In genomic region chr2:180099529-180099928, GRCm38 (mm10) we compare ENCODE assay signal across 12 mouse cellular contexts. TPM values are rescaled to one million over a fixed set of nuclear protein-coding genes. Genes with fewer than 3 reads are reported as not detected.
DNase-seq lines count a peak whose midpoint lies in the region; ATAC-seq lines count a peak whose summit lies in the region.
"Had no signal": no experiment of that assay in that cellular context is flagged by ENCODE, and none has a peak within 500 bp of the region (broad histone marks: within the 10 kb centered on the region; RNA-seq: fewer than 3 reads in every experiment).

No protein-coding gene starts in this region.

- peaks cover 89% of the 10 kb centered on the region for H3K27me3 ChIP-seq in liver, embryonic 12.5 days (replicated peaks)

- 7% methylated on average over 15 of the region's 15 CpGs for WGBS in liver, embryonic 12.5 days (ENCODE audit: insufficient replicate concordance)

- ATAC-seq in inflammation-experienced regulatory T-cells, adult 6 months, result peak; percentile 35
- no peak for ATAC-seq in liver, embryonic 12.5 days
- ATAC-seq: activated CD4-positive, CD25-positive, alpha-beta regulatory T cell, adult 4 months had no signal

- no peaks in the 10 kb centered on the region for H3K36me3 ChIP-seq in liver, embryonic 12.5 days

- no peak overlapping the region for H3K9ac ChIP-seq in liver, embryonic 12.5 days

- H3K4me1 ChIP-seq in liver, embryonic 12.5 days, result peaks cover 37% of the 10 kb centered on the region

- peak; percentile 31 for DNase-seq in embryo, embryonic 11 days
- DNase-seq in embryo, embryonic 9.5 days (ENCODE audit: extremely low spot score), result no peak
- peak; percentile 29 for DNase-seq in left cerebral cortex, postnatal 4 days
- no peak for DNase-seq in left cerebral cortex, adult 11 months (ENCODE audit: low spot score)
- peak; percentile 82 to 84 for DNase-seq in thymus, postnatal 10 days (ENCODE audit: low spot score in 2 of 2)
- DNase-seq in spleen, postnatal 14 days (ENCODE audit: low spot score in 2 of 2), result no peak
- DNase-seq: cerebellum, postnatal 36 days; gastrocnemius, postnatal 25 days had no signal

- no peak overlapping the region for H3K4me3 ChIP-seq in liver, embryonic 12.5 days

- no peaks in the 10 kb centered on the region for H3K9me3 ChIP-seq in liver, embryonic 12.5 days (replicated peaks)

- H3K4me2 ChIP-seq in liver, embryonic 12.5 days, result no peak overlapping the region

- H3K27ac ChIP-seq in liver, embryonic 12.5 days, result no peak overlapping the region

- intact Hi-C loops in left cerebral cortex, postnatal 4 days (cut with DNase I), result no loop called here

RNA-seq across cellular contexts. Expression of gene Hrh3, which starts 4.8 kb away (rescaled TPM):
- 10 to 100 TPM; 16.6 to 17.4 TPM for total RNA-seq in left cerebral cortex, postnatal 4 days (2021)
- not detected for polyA plus RNA-seq in inflammation-experienced regulatory T-cells, adult 6 months (2017; shearing (Covaris generic))
- not detected in 2 replicates for polyA plus RNA-seq in liver, embryonic 12.5 days (2016; fragmentation: Nextera tagmentation; extraction: Ambion mirVana)
- total RNA-seq: gastrocnemius, postnatal 25 days had no signal
- polyA plus RNA-seq: activated CD4-positive, CD25-positive, alpha-beta regulatory T cell, adult 4 months; liver, embryonic 16.5 days had no signal

RNA-seq across cellular contexts. Expression of gene Osbpl2, which starts 19.6 kb away (rescaled TPM):
- 10 to 100 TPM; 61.9 to 64.5 TPM for total RNA-seq in left cerebral cortex, postnatal 4 days (2021)
- 10 to 100 TPM; 20.2 to 23.7 (median 21.9) TPM for polyA plus RNA-seq in inflammation-experienced regulatory T-cells, adult 6 months (2017; shearing (Covaris generic))
- 13.5 and 15.5 TPM in 2 replicates for polyA plus RNA-seq in liver, embryonic 12.5 days (2016; fragmentation: Nextera tagmentation; extraction: Ambion mirVana)

RNA-seq across cellular contexts. Expression of gene Mtg2, which starts 29.1 kb away (rescaled TPM):
- total RNA-seq in left cerebral cortex, postnatal 4 days (2021), result 10 to 100 TPM; 19.8 to 20.5 TPM
- polyA plus RNA-seq in inflammation-experienced regulatory T-cells, adult 6 months (2017; shearing (Covaris generic)), result 10 to 100 TPM; 28.5 to 51.3 (median 40.1) TPM
- polyA plus RNA-seq in liver, embryonic 12.5 days (2016; fragmentation: Nextera tagmentation; extraction: Ambion mirVana), result 17.6 and 18.0 TPM in 2 replicates

RNA-seq across cellular contexts. Expression of gene Ss18l1, which starts 57.2 kb away (rescaled TPM):
- 10 to 100 TPM; 59.2 to 60.9 TPM for total RNA-seq in left cerebral cortex, postnatal 4 days (2021)
- polyA plus RNA-seq in inflammation-experienced regulatory T-cells, adult 6 months (2017; shearing (Covaris generic)), result 1 to 10 TPM; 1.4 to 2.4 (median 2.3) TPM
- 1.3 and 1.6 TPM in 2 replicates for polyA plus RNA-seq in liver, embryonic 12.5 days (2016; fragmentation: Nextera tagmentation; extraction: Ambion mirVana)

RNA-seq across cellular contexts. Expression of gene Psma7, which starts 57.3 kb away (rescaled TPM):
- total RNA-seq in left cerebral cortex, postnatal 4 days (2021), result 100 to 1,000 TPM; 244 to 245 TPM
- 100 to 1,000 TPM; 448 to 507 (median 458) TPM for polyA plus RNA-seq in inflammation-experienced regulatory T-cells, adult 6 months (2017; shearing (Covaris generic))
- 455 and 456 TPM in 2 replicates for polyA plus RNA-seq in liver, embryonic 12.5 days (2016; fragmentation: Nextera tagmentation; extraction: Ambion mirVana)

Comparison
In these comparisons a context has a peak if more than half of its experiments do, and no peak if none do; other contexts are left out.
1. DNase-seq: peak in embryo, embryonic 11 days (single experiment), left cerebral cortex, postnatal 4 days (single experiment) and thymus, postnatal 10 days (2 of 2); none in embryo, embryonic 9.5 days (single experiment), left cerebral cortex, adult 11 months (single experiment) and spleen, postnatal 14 days (0 of 2).